Mouse (Mus musculus): ENCODE data around the gene Scly. TPM values are rescaled to one million over a fixed set of nuclear protein-coding genes. Genes with fewer than 3 reads are reported as not detected.
A peak's percentile ranks its signal among the peaks of the same experiment; 100 is the strongest.

The Scly gene
- total RNA-seq, 2 experiments from 2014 or later: 13.7 TPM

GRCm38 (mm10) chr1:91351249-91351648, 53.1 kb downstream of the Scly start:
- intact Hi-C loops (cut with DNase I): no loop called here
- DNase-seq: peak; percentile 35 to 45

- intact Hi-C loops (cut with DNase I): no loop called here
- no peak for DNase-seq
Measured at GRCm38 (mm10) chr1:91352277-91352676, 54.1 kb downstream of the Scly start.

GRCm38 (mm10) chr1:91356105-91356504, 58.0 kb downstream of the Scly start:
- intact Hi-C loops (cut with DNase I): no loop called here
- DNase-seq: no peak

- DNase-seq: no peak
- intact Hi-C loops (cut with DNase I): no loop called here
Measured at GRCm38 (mm10) chr1:91362113-91362512, 64.0 kb downstream of the Scly start.

GRCm38 (mm10) chr1:91364822-91365644, 66.9 kb downstream of the Scly start:
- intact Hi-C loops (cut with DNase I): no loop called here
- no peak for DNase-seq

- intact Hi-C loops (cut with DNase I): no loop called here
Measured at GRCm38 (mm10) chr1:91365816-91366214, 67.7 kb downstream of the Scly start.

GRCm38 (mm10) chr1:91366215-91367108, 68.3 kb downstream of the Scly start, which contains the start of gene Erfe:
Erfe (plus strand) TSS chr1:91366430.
- DNase-seq: peak; percentile 77 to 87
- intact Hi-C loops (cut with DNase I): no loop called here

More at GRCm38 (mm10) chr1:91365816-91366214, 67.7 kb downstream of the Scly start:
- DNase-seq: no peak

GRCm38 (mm10) chr1:91367295-91367694, 69.2 kb downstream of the Scly start:
- intact Hi-C loops (cut with DNase I): no loop called here
- DNase-seq: no peak

GRCm38 (mm10) chr1:91369408-91369807, 71.3 kb downstream of the Scly start:
- DNase-seq: no peak
- intact Hi-C loops (cut with DNase I): no loop called here

- peak; percentile 35 to 39 for DNase-seq
- intact Hi-C loops (cut with DNase I): no loop called here
Measured at GRCm38 (mm10) chr1:91370055-91370454, 71.9 kb downstream of the Scly start.

Other genes with a start within 250 kb of the Scly start
- under 1 TPM; 0.45 to 0.50 TPM for gene Rbm44, start 153.2 kb upstream of the Scly start, total RNA-seq (2021)
- 10 to 100 TPM; 20.0 to 20.2 TPM for gene Ramp1, start 118.5 kb upstream of the Scly start, total RNA-seq (2021)
- gene Ube2f, start 48.0 kb upstream of the Scly start, total RNA-seq (2021): 10 to 100 TPM; 54.8 to 60.2 TPM
- under 1 TPM in 1 of 2 experiments, not detected in 1; 0.10 TPM for gene Espnl, start 23.7 kb downstream of the Scly start, total RNA-seq (2021)
- 10 to 100 TPM; 42.8 to 60.1 TPM for gene Klhl30, start 52.7 kb downstream of the Scly start, total RNA-seq (2021)
- under 1 TPM; 0.32 to 0.45 TPM for gene Erfe, start 68.1 kb downstream of the Scly start, total RNA-seq (2021)
- gene Ilkap, start 100.5 kb downstream of the Scly start, total RNA-seq (2021): 10 to 100 TPM; 48.5 to 54.9 TPM
- gene Hes6, start 115.7 kb downstream of the Scly start, total RNA-seq (2021): 10 to 100 TPM; 22.2 to 25.0 TPM
- gene Per2, start 161.0 kb downstream of the Scly start, total RNA-seq (2021): 10 to 100 TPM in 1 of 2 experiments, 1 to 10 TPM in 1; 7.5 to 21.1 TPM
- 1 to 10 TPM; 4.4 to 5.3 TPM for gene Traf3ip1, start 196.3 kb downstream of the Scly start, total RNA-seq (2021)
- 10 to 100 TPM; 17.6 to 19.4 TPM for gene Asb1, start 242.2 kb downstream of the Scly start, total RNA-seq (2021)